Mouse (Mus musculus) left cerebral cortex, postnatal 25 days (tissue): ENCODE data around the gene Ints6l. TPM values are rescaled to one million over a fixed set of nuclear protein-coding genes. Genes with fewer than 3 reads are reported as not detected.
"Not testable (repeated sequence)": the region's sequence is repeated elsewhere in the genome, so short reads cannot be mapped to it uniquely, and the experiment has no call there.

Experiments used
- DNase-seq, 2 experiments: peaks; one replicate each; pipeline ENCODE4 v3.0.0; 2022; ENCODE audit warnings: low spot score in 2 of 2, mixed read lengths in 1 of 2
- intact Hi-C: fragments of 180-260 bp; cut with DNase I; formaldehyde crosslinking; loops from one replicate; pipeline ENCODE4 v1.15.1; 2025
- total RNA-seq, 2 experiments: library from RNA; stranded (reverse); gene quantifications; 2 replicates each; pipeline ENCODE4 v1.2.3; 2021

Ints6l gene
- total RNA-seq, 2 experiments from 2014 or later = 27.6 to 30.0 TPM

- intact Hi-C loops = loop anchor here (1.0 kb wide), 1 partner anchor 62 kb away; no protein-coding TSS in a partner anchor
- peak; percentile 64 to 74 for DNase-seq
Observed at GRCm38 (mm10) chrX:56489758-56490157, 35.1 kb downstream of the Ints6l start.

GRCm38 (mm10) chrX:56497241-56497640 is 42.6 kb downstream of the Ints6l start:
- DNase-seq = no peak
- intact Hi-C loops = no loop called here

GRCm38 (mm10) chrX:56524442-56524841 is 69.8 kb downstream of the Ints6l start, which contains the start of gene Gm10477:
TSS of gene Gm10477 (plus strand) at chrX:56524742.
- DNase-seq, intact Hi-C loops: not testable (repeated sequence)

GRCm38 (mm10) chrX:56531266-56531665 is 76.6 kb downstream of the Ints6l start:
- DNase-seq = peak; percentile 48 to 56
- intact Hi-C loops = no loop called here

- intact Hi-C loops = no loop called here
- DNase-seq = peak; percentile 4 to 39
Observed at GRCm38 (mm10) chrX:56537162-56537561, 82.5 kb downstream of the Ints6l start.

- DNase-seq = no peak
- intact Hi-C loops = no loop called here
Observed at GRCm38 (mm10) chrX:56549506-56549905, 94.8 kb downstream of the Ints6l start, which contains the start of gene Gm648. TSS of gene Gm648 (minus strand) at chrX:56549606.

GRCm38 (mm10) chrX:56553584-56553983 is 98.9 kb downstream of the Ints6l start:
- intact Hi-C loops = no loop called here
- DNase-seq = no peak

Other genes with a start within 250 kb of the Ints6l start
- gene Gm773, start 242.0 kb upstream of the Ints6l start, total RNA-seq = not detected
- gene Zfp449, start 108.5 kb upstream of the Ints6l start, total RNA-seq = 1 to 10 TPM; 3.3 to 4.1 TPM
- 10 to 100 TPM; 21.2 to 27.9 TPM for gene Smim10l2a, start 80.3 kb upstream of the Ints6l start, total RNA-seq
- not detected for gene Gm2174, start 6.9 kb upstream of the Ints6l start, total RNA-seq
- gene Gm10477, start 69.9 kb downstream of the Ints6l start, total RNA-seq = not detected
- not detected for gene Gm648, start 94.7 kb downstream of the Ints6l start, total RNA-seq
- 10 to 100 TPM; 29.0 TPM for gene Mmgt1, start 143.2 kb downstream of the Ints6l start, total RNA-seq
- 10 to 100 TPM; 90.7 to 92.3 TPM for gene Slc9a6, start 154.9 kb downstream of the Ints6l start, total RNA-seq